Mouse (Mus musculus) adrenal gland, postnatal 25 days (tissue): ENCODE data around the gene Xylt1. TPM values are rescaled to one million over a fixed set of nuclear protein-coding genes. Genes with fewer than 3 reads are reported as not detected.

Experiments used
- DNase-seq: peaks from one replicate; pipeline ENCODE4 v3.0.0; 2021; ENCODE audit warnings: mixed read lengths
- total RNA-seq: library from RNA; stranded (reverse); gene quantifications from 2 replicates; pipeline ENCODE4 v1.2.3, GENCODE M21; 2021

The Xylt1 gene
- total RNA-seq, 1 experiment from 2014 or later: 5.5 TPM

DNA sequence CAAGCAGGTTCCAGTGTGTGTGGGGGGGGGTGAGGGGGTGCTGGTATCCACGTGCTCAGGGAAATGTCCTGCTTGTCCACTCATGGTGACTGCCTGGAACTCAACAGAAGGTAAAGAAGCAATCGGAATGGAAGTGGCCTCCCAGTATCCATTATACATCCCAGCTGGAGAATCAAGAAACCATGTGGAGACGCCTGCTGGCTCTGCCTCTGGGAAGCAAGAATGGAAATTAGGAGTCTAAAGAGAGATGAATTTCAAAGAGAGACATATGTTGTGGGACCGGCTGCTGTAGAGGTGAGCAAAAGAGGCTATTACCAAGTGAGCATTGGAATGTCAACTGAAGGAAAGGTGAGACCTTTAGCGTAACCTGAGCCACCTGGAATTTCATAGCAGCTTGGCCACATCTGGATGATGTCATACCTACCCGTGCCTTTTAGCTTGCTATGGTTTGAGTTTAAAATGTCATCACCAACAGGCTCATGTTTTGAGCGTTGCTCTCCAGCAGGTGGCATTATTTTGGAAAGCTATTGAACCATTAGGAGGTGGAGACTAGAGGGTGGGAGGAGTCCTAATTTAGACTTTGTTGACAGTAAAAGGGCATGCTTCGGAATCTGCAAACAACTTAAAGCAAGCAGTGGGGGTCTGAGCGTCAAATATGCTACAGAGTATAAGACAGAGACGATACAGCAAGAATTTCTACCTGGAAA is 329.3 kb downstream of the Xylt1 start:
- DNase-seq: no peak

DNA sequence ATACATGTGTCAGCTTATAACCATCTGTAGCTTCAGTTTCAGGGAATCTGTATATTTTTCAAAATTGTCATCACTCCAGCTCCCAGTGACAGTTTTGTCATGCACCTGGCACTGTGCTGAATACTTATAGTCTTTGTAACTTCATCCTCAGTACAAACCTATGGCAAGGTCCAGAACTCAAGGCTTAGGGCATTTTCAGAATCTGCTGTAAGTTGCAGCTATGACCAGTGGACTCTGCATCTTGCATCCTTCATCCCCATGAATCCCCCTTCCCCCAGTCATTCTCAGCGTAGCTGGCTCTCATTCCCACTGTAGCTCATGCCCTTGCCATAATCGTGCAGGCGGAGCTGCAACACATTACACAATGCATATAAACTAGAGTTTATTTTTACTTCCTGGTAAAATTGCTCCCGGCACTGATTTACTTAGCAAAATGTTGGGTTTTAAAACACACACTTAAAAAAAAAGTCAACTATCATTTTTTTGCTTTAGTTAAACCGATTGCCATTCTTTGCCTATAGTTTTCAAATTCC is 336.2 kb downstream of the Xylt1 start:
- no peak for DNase-seq

DNA sequence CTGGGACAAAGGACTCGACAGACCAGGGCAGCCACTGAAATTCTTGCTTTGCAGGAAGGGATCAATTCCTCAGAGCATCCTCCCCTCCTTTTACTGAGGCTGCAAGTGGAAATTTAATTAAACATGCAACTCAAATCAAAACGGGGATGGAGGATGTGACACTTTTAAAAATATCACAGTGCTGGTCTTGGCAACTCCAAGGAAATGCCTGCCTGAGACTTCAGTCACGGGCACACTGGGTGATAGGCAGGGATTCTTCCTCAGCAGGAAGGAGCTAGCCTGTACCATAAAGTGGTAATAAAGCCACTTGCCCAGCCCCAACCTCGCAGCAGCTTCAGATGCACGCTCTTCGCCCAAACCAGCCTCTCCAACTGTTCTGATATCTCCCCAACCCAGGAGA is 339.6 kb downstream of the Xylt1 start:
- no peak for DNase-seq
